Mouse (Mus musculus): ENCODE data around the gene Gabbr2.

GRCm38 (mm10) chr4:46655298-46655697 lies 336.4 kb downstream of the Gabbr2 start:
- TF ChIP-seq CTCF (IDR thresholded peaks at IDR 0.05; ENCODE audit: borderline replicate concordance, insufficient read depth, low read depth, low read length) (no peak), POLR2A (IDR thresholded peaks at IDR 0.05; ENCODE audit: borderline replicate concordance, insufficient read depth, low read length) (no peak)

Measured in cerebellum, adult 2 months (tissue).